Mouse (Mus musculus) liver, embryonic 15.5 days (tissue): ENCODE data around the gene Rnf187. TPM values are rescaled to one million over a fixed set of nuclear protein-coding genes. Genes with fewer than 3 reads are reported as not detected.

ENCODE experiments used
- ATAC-seq: fragments of 200-750 bp; cut with Nextera tagmentation; 2 replicates; pipeline ENCODE4 v1.8.0; 2017; ENCODE audit warnings: moderate number of reproducible peaks, mild to moderate bottlenecking, moderate library complexity; ENCODE audit not compliant: insufficient read depth
- H3K27ac ChIP-seq: fragments of 300-500 bp; sonication (generic); replicated peaks from 2 replicates; pipeline ENCODE4 v1.5.1; 2015; ENCODE audit warnings: mild to moderate bottlenecking, inconsistent platforms
- H3K27me3 ChIP-seq: fragments of 300-500 bp; sonication (generic); 2 replicates; pipeline ENCODE4 v1.6.1; 2015; ENCODE audit warnings: mild to moderate bottlenecking, inconsistent platforms
- H3K36me3 ChIP-seq: fragments of 300-500 bp; sonication (generic); replicated peaks from 2 replicates; pipeline ENCODE4 v1.6.1; 2015; ENCODE audit warnings: moderate library complexity, mild to moderate bottlenecking, inconsistent platforms
- H3K4me1 ChIP-seq: fragments of 300-500 bp; sonication (generic); replicated peaks from 2 replicates; pipeline ENCODE4 v1.6.1; 2015; ENCODE audit warnings: inconsistent platforms
- H3K4me2 ChIP-seq: fragments of 300-500 bp; sonication (generic); 2 replicates; pipeline ENCODE4 v1.6.1; 2015; ENCODE audit warnings: moderate library complexity, mild to moderate bottlenecking, inconsistent platforms
- H3K4me3 ChIP-seq: fragments of 300-500 bp; sonication (generic); replicated peaks from 2 replicates; pipeline ENCODE4 v1.5.1; 2015; ENCODE audit warnings: mild to moderate bottlenecking, inconsistent platforms
- H3K9ac ChIP-seq: fragments of 300-500 bp; sonication (generic); 2 replicates; pipeline ENCODE4 v1.6.1; 2015; ENCODE audit warnings: moderate library complexity, mild to moderate bottlenecking, inconsistent platforms
- H3K9me3 ChIP-seq: fragments of 300-500 bp; sonication (generic); replicated peaks from 2 replicates; pipeline ENCODE4 v1.6.1; 2016; ENCODE audit warnings: inconsistent platforms
- WGBS: fragments of 180-500 bp; shearing (Covaris S2); methylation state at CpG from one replicate; pipeline ENCODE4 v1.1.7; 2015; ENCODE audit warnings: mixed read lengths; ENCODE audit not compliant: insufficient replicate concordance; 5-methylcytosine and 5-hydroxymethylcytosine counted together
- polyA plus RNA-seq: library from polyadenylated mRNA; unstranded; fragments of >200 nt; fragmentation: Nextera tagmentation; extraction: Ambion mirVana; gene quantifications from 2 replicates; pipeline ENCODE4 v1.2.1, GENCODE M21; 2015

Rnf187 gene
- polyA plus RNA-seq, 1 experiment from 2014 or later = 111 TPM

- Histone ChIP-seq H3K36me3 (no peaks in the 10 kb centered on the region), H3K9ac (no peak overlapping the region), H3K4me1 (peaks cover 58% of the 10 kb centered on the region), H3K4me3 (no peak overlapping the region), H3K27me3 (peaks cover 33% of the 10 kb centered on the region), H3K4me2 (no peak overlapping the region), H3K9me3 (no peaks in the 10 kb centered on the region), H3K27ac (no peak overlapping the region)
- 69% methylated on average over 7 of the region's 7 CpGs for WGBS
- no peak for ATAC-seq
These were observed 25.5 kb upstream of the Rnf187 start for GRCm38 (mm10) chr11:58964216-58964615.

- ATAC-seq = no peak
- Histone ChIP-seq H3K27ac (no peak overlapping the region), H3K36me3 (peaks cover 2% of the 10 kb centered on the region; the same call in 1 of the 2 replicates), H3K9ac (no peak overlapping the region), H3K9me3 (no peaks in the 10 kb centered on the region), H3K4me1 (peaks cover 57% of the 10 kb centered on the region), H3K27me3 (peaks cover 33% of the 10 kb centered on the region), H3K4me3 (no peak overlapping the region), H3K4me2 (no peak overlapping the region)
- 37% methylated on average over 17 of the region's 17 CpGs for WGBS
These were observed 24.8 kb upstream of the Rnf187 start for GRCm38 (mm10) chr11:58963543-58963942.

DNA sequence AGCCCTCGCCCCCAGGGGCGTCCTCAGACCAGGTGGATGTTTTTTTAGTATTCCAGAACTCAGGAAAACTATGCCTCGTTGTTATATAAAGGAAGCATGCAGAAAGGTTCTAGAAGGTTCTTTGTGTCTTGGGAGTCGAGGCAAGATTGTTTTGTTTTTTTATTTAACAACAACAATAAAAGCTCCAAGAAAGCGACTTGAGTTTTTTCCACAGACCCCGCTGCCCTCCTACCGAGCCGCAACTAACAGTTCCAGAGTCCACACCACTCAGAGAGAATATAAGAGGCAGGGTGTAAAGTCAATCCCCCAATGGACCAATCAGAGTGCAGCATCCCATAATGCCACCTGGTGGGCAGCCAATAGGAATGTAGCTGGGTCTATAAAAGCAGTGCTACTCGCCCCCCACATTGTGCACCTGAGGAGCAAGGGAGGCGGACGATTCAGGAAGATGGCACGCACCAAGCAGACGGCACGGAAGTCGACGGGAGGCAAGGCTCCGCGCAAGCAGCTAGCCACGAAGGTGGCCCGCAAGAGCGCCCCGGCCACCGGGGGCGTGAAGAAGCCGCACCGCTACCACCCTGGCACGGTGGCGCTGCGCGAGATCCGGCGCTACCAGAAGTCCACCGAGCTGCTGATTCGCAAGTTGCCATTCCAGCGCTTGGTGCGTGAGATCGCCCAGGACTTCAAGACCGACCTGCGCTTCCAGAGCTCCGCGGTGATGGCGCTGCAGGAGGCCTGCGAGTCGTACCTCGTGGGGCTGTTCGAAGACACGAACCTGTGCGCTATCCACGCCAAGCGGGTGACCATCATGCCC lies 22.9 kb upstream of the Rnf187 start:
- WGBS = 57% methylated on average over 50 of the region's 50 CpGs
- H3K36me3 ChIP-seq = peaks cover 21% of the 10 kb centered on the region
- no peak overlapping the region for H3K4me3 ChIP-seq
- no peak for ATAC-seq
- H3K4me2 ChIP-seq = no peak overlapping the region
- H3K9me3 ChIP-seq = no peaks in the 10 kb centered on the region
- H3K27ac ChIP-seq = no peak overlapping the region
- H3K9ac ChIP-seq = no peak overlapping the region
- H3K4me1 ChIP-seq = peaks cover 72% of the 10 kb centered on the region
- peaks cover 33% of the 10 kb centered on the region for H3K27me3 ChIP-seq

GRCm38 (mm10) chr11:58959921-58960465 lies 21.3 kb upstream of the Rnf187 start:
- ATAC-seq = peak; percentile 90
- peak overlapping the region; percentile 100 for H3K27ac ChIP-seq
- peaks cover 28% of the 10 kb centered on the region for H3K36me3 ChIP-seq
- peak overlapping the region; percentile 95 for H3K4me2 ChIP-seq
- 1% methylated on average over 40 of the region's 40 CpGs for WGBS
- H3K4me1 ChIP-seq = peaks cover 65% of the 10 kb centered on the region
- H3K9me3 ChIP-seq = no peaks in the 10 kb centered on the region
- H3K9ac ChIP-seq = peak overlapping the region; percentile 70
- H3K4me3 ChIP-seq = peak overlapping the region; percentile 75
- peaks cover 33% of the 10 kb centered on the region for H3K27me3 ChIP-seq

GRCm38 (mm10) chr11:58959186-58959825 lies 20.6 kb upstream of the Rnf187 start:
- Histone ChIP-seq H3K9ac (peak overlapping the region; percentile 70), H3K4me1 (peaks cover 59% of the 10 kb centered on the region), H3K4me2 (peak overlapping the region; percentile 95), H3K4me3 (peak overlapping the region; percentile 75), H3K27ac (peak overlapping the region; percentile 100), H3K36me3 (peaks cover 28% of the 10 kb centered on the region), H3K9me3 (no peaks in the 10 kb centered on the region), H3K27me3 (peaks cover 33% of the 10 kb centered on the region)
- 16% methylated on average over 15 of the region's 15 CpGs for WGBS
- no peak for ATAC-seq

DNA sequence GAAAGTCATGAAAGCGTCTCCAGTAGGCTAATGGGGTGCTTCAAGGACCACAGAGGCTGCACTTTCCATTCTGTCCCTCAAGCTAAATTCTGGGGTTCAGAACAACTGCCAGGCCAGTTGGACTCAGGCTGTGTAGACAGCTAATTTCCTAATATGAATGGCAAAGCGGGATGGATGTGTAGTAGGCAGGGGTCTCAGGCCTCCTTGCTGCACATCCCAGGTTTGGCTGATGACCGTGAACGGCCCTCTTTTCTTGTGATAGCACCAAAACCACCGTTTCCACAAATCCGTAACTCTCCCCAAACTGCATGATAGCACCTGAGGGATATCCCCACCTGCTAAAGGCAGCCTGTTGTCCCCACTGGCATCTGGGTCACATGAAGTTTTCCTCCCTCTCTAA lies 19.8 kb upstream of the Rnf187 start:
- Histone ChIP-seq H3K36me3 (peaks cover 28% of the 10 kb centered on the region), H3K4me2 (peak overlapping the region; percentile 95), H3K27me3 (peaks cover 25% of the 10 kb centered on the region), H3K4me1 (peaks cover 56% of the 10 kb centered on the region), H3K27ac (peak overlapping the region; percentile 100), H3K9ac (peak overlapping the region; percentile 70; the same call in 1 of the 2 replicates), H3K9me3 (no peaks in the 10 kb centered on the region), H3K4me3 (peak overlapping the region; percentile 75)
- 71% methylated on average over 6 of the region's 6 CpGs for WGBS
- ATAC-seq = no peak

- Histone ChIP-seq H3K4me1 (peaks cover 60% of the 10 kb centered on the region), H3K27me3 (peaks cover 14% of the 10 kb centered on the region), H3K36me3 (peaks cover 28% of the 10 kb centered on the region), H3K9ac (peak overlapping the region; percentile 93), H3K9me3 (no peaks in the 10 kb centered on the region), H3K4me3 (peak overlapping the region; percentile 75), H3K27ac (peak overlapping the region; percentile 100), H3K4me2 (peak overlapping the region; percentile 95)
- 84% methylated on average over 5 of the region's 5 CpGs for WGBS
- ATAC-seq = no peak
These were observed 18.7 kb upstream of the Rnf187 start for GRCm38 (mm10) chr11:58957226-58957914.

- 29% methylated on average over 8 of the region's 8 CpGs for WGBS
- H3K4me3 ChIP-seq = peak overlapping the region; percentile 75
- H3K27me3 ChIP-seq = peaks cover 15% of the 10 kb centered on the region
- ATAC-seq = no peak
- peak overlapping the region; percentile 93 for H3K9ac ChIP-seq
- peaks cover 55% of the 10 kb centered on the region for H3K4me1 ChIP-seq
- no peaks in the 10 kb centered on the region for H3K9me3 ChIP-seq
- H3K4me2 ChIP-seq = peak overlapping the region; percentile 95
- peak overlapping the region; percentile 100 for H3K27ac ChIP-seq
- H3K36me3 ChIP-seq = peaks cover 28% of the 10 kb centered on the region
These were observed 17.1 kb upstream of the Rnf187 start for GRCm38 (mm10) chr11:58955868-58956257.

GRCm38 (mm10) chr11:58955143-58955867 lies 16.6 kb upstream of the Rnf187 start:
- WGBS = under 1% methylated on average over 20 of the region's 20 CpGs
- H3K9me3 ChIP-seq = no peaks in the 10 kb centered on the region
- peaks cover 28% of the 10 kb centered on the region for H3K36me3 ChIP-seq
- H3K27me3 ChIP-seq = peaks cover 20% of the 10 kb centered on the region
- H3K4me3 ChIP-seq = peak overlapping the region; percentile 75
- H3K9ac ChIP-seq = peak overlapping the region; percentile 93
- H3K27ac ChIP-seq = peak overlapping the region; percentile 100
- peak; percentile 14; the same call in 1 of the 2 replicates for ATAC-seq
- peak overlapping the region; percentile 95 for H3K4me2 ChIP-seq
- peaks cover 55% of the 10 kb centered on the region for H3K4me1 ChIP-seq

DNA sequence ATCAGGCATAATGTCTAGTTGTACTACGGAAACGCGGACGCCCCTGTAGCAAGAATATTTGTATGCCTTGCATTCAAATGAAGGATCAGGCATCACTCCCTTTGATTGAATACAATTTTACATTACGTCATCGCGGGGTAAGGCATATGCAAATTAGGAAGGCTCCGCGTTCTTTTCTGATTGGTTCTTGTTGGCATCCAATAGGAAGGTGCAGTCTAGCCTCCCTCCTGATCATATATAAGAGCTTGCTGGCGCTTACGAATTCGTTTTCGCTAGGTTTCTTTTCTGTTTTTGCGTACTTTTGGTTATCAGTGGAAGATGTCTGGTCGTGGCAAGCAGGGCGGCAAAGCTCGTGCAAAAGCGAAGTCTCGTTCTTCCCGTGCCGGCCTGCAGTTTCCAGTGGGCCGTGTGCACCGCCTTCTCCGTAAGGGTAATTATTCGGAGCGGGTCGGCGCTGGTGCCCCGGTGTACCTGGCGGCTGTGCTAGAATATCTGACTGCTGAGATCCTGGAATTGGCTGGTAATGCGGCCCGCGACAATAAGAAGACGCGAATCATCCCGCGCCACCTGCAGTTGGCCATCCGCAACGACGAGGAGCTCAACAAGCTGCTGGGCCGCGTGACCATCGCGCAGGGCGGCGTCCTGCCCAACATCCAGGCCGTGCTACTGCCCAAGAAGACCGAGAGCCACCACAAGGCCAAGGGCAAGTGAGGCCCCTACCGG lies 15.9 kb upstream of the Rnf187 start, which contains the start of the genes Hist3h2a and Trim17:
Gene Hist3h2a (plus strand): TSS at position 266 of the 723 bp plus-strand sequence.
Gene Trim17 (plus strand): TSS at position 266 of the 723 bp plus-strand sequence.
- peaks cover 27% of the 10 kb centered on the region for H3K27me3 ChIP-seq
- peak; percentile 85 for ATAC-seq
- peaks cover 55% of the 10 kb centered on the region for H3K4me1 ChIP-seq
- H3K27ac ChIP-seq = peak within 1 kb of the TSS; percentile 100
- under 1% methylated on average over 49 of the region's 49 CpGs for WGBS
- no peaks in the 10 kb centered on the region for H3K9me3 ChIP-seq
- H3K36me3 ChIP-seq = peaks cover 28% of the 10 kb centered on the region
- H3K4me3 ChIP-seq = peak within 1 kb of the TSS; percentile 75
- peak within 1 kb of the TSS; percentile 95 for H3K4me2 ChIP-seq
- peak within 1 kb of the TSS; percentile 93 for H3K9ac ChIP-seq
